Comparison of ENCODE assay signal across 14 mouse cellular contexts in the genomic region with DNA sequence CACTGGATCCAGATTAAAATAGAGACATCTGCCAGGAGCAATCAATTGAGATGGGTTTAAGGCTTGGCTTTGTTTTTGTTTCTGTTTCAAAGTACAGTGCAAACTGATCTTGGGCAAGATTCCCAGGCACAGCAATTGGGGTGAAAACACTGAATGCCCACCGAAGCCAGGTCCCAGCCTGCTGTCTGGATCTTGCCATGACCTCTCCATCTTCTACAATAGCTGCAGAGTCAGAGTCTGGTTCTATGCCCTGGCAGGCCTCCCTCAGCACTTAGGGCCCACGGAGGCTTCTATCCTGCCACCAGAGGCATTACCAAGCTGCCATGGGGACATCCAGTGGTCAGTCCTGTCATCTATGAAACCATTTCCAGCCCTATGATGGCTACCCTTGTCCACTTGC.
A peak's percentile ranks its signal among the peaks of the same experiment; 100 is the strongest.
DNase-seq lines count a peak whose midpoint lies in the region; ATAC-seq and TF ChIP-seq lines count a peak whose summit lies in the region.
"Had no signal": no experiment of that assay in that cellular context is flagged by ENCODE, and none has a peak within 500 bp of the region (broad histone marks: within the 10 kb centered on the region; RNA-seq: fewer than 3 reads in every experiment).

No protein-coding gene starts in this region.

- H3K4me1 ChIP-seq in forebrain, embryonic 11.5 days (replicated peaks; ENCODE audit: control insufficient read depth, insufficient read depth, low read length), result no peaks in the 10 kb centered on the region
- H3K4me1 ChIP-seq in forebrain, embryonic 12.5 days, result peaks cover 5% of the 10 kb centered on the region; the same call in 1 of the 2 replicates
- no peaks in the 10 kb centered on the region for H3K4me1 ChIP-seq in hindbrain, embryonic 16.5 days (ENCODE audit: control insufficient read depth, insufficient read depth, low read depth, low read length)
- H3K4me1 ChIP-seq in hindbrain, embryonic 12.5 days, result no peaks in the 10 kb centered on the region
- H3K4me1 ChIP-seq in liver, adult 2 months (ENCODE audit: control insufficient read depth, insufficient read depth, low read length), result no peaks in the 10 kb centered on the region
- no peaks in the 10 kb centered on the region for H3K4me1 ChIP-seq in liver, postnatal 0 days (ENCODE audit: insufficient read depth)

- no peaks in the 10 kb centered on the region for H3K79me2 ChIP-seq in liver, adult 2 months (ENCODE audit: control insufficient read depth, insufficient read depth, low read length)

- WGBS in forebrain, embryonic 11.5 days, result 76% methylated on average over 2 of the region's 2 CpGs
- 76% methylated on average over 2 of the region's 2 CpGs for WGBS in forebrain, embryonic 12.5 days
- WGBS in hindbrain, embryonic 16.5 days, result 27% methylated on average over 2 of the region's 2 CpGs
- 78% methylated on average over 2 of the region's 2 CpGs for WGBS in hindbrain, embryonic 12.5 days
- 49% methylated on average over 2 of the region's 2 CpGs for WGBS in liver, adult 2 months
- WGBS in liver, postnatal 0 days (ENCODE audit: insufficient replicate concordance), result 66% methylated on average over 2 of the region's 2 CpGs

- TF ChIP-seq POLR2A in liver, adult 2 months (IDR thresholded peaks at IDR 0.05; ENCODE audit: extremely low read depth, insufficient read depth, low read length), result no peak
- TF ChIP-seq POLR2A in brain, embryonic 14.5 days (IDR thresholded peaks at IDR 0.05; ENCODE audit: borderline replicate concordance, extremely low read depth, insufficient read depth, insufficient read length, poor library complexity, severe bottlenecking), result no peak

- no peak overlapping the region for H3K27ac ChIP-seq in forebrain, embryonic 11.5 days (ENCODE audit: low read depth, low read length)
- H3K27ac ChIP-seq in forebrain, embryonic 12.5 days, result no peak overlapping the region
- H3K27ac ChIP-seq in hindbrain, embryonic 16.5 days (ENCODE audit: low read depth, low read length), result no peak overlapping the region
- H3K27ac ChIP-seq in hindbrain, embryonic 12.5 days, result no peak overlapping the region
- no peak overlapping the region for H3K27ac ChIP-seq in liver, adult 2 months (replicated peaks; ENCODE audit: insufficient read depth, low read depth, low read length)
- H3K27ac ChIP-seq in liver, postnatal 0 days (ENCODE audit: low read depth), result no peak overlapping the region
- H3K27ac ChIP-seq: limb, embryonic 13.5 days had no signal

- H3K27me3 ChIP-seq in forebrain, embryonic 11.5 days (ENCODE audit: control insufficient read depth, insufficient read depth, low read length), result no peaks in the 10 kb centered on the region
- H3K27me3 ChIP-seq in forebrain, embryonic 12.5 days, result 0 out of 2 replicates have a peak, but pooled peaks cover 3% of the 10 kb centered on the region
- H3K27me3 ChIP-seq in hindbrain, embryonic 16.5 days (replicated peaks; ENCODE audit: control insufficient read depth, insufficient read depth, low read length), result no peaks in the 10 kb centered on the region
- H3K27me3 ChIP-seq in hindbrain, embryonic 12.5 days, result no peaks in the 10 kb centered on the region; the same call in 1 of the 2 replicates
- no peaks in the 10 kb centered on the region for H3K27me3 ChIP-seq in liver, adult 2 months (ENCODE audit: control insufficient read depth, insufficient read depth, low read length)
- H3K27me3 ChIP-seq in liver, postnatal 0 days (ENCODE audit: insufficient read depth, low read length), result no peaks in the 10 kb centered on the region

- H3K4me3 ChIP-seq in forebrain, embryonic 11.5 days (ENCODE audit: low read depth, low read length), result no peak overlapping the region
- no peak overlapping the region for H3K4me3 ChIP-seq in forebrain, embryonic 12.5 days (replicated peaks)
- H3K4me3 ChIP-seq in hindbrain, embryonic 16.5 days (ENCODE audit: low read length), result no peak overlapping the region
- H3K4me3 ChIP-seq in hindbrain, embryonic 12.5 days, result no peak overlapping the region
- H3K4me3 ChIP-seq in liver, adult 2 months (ENCODE audit: insufficient read depth, low read depth, low read length), result no peak overlapping the region
- no peak overlapping the region for H3K4me3 ChIP-seq in liver, postnatal 0 days (ENCODE audit: low read depth, low read length)
- H3K4me3 ChIP-seq: limb, embryonic 13.5 days had no signal

- peak; percentile 36 for DNase-seq in forebrain, embryonic 11.5 days (ENCODE audit: low spot score)
- peak; percentile 23 for DNase-seq in liver, adult 2 months (ENCODE audit: extremely low read depth, low read depth, low spot score)
- DNase-seq in liver, postnatal 0 days, result no peak
- DNase-seq in brain, embryonic 14.5 days (ENCODE audit: low read depth), result peak; percentile 62
- no peak for DNase-seq in urinary bladder, postnatal 36 days (ENCODE audit: low spot score in 2 of 2)
- DNase-seq: adrenal gland, adult 8-10 months; kidney, adult 8-10 months; lung, adult 18-20 months; thymus, adult 2 months had no signal

- H3K9ac ChIP-seq in forebrain, embryonic 11.5 days (ENCODE audit: low read length), result no peak overlapping the region
- H3K9ac ChIP-seq in forebrain, embryonic 12.5 days, result no peak overlapping the region
- H3K9ac ChIP-seq in hindbrain, embryonic 16.5 days (ENCODE audit: low read depth, low read length), result no peak overlapping the region
- H3K9ac ChIP-seq in hindbrain, embryonic 12.5 days, result no peak overlapping the region
- H3K9ac ChIP-seq in liver, adult 2 months (ENCODE audit: low read depth, low read length), result no peak overlapping the region
- no peak overlapping the region for H3K9ac ChIP-seq in liver, postnatal 0 days (replicated peaks)
- H3K9ac ChIP-seq: limb, embryonic 13.5 days had no signal

- no peaks in the 10 kb centered on the region for H3K36me3 ChIP-seq in forebrain, embryonic 11.5 days (ENCODE audit: control insufficient read depth, insufficient read depth, low read length)
- H3K36me3 ChIP-seq in forebrain, embryonic 12.5 days (replicated peaks), result no peaks in the 10 kb centered on the region
- no peaks in the 10 kb centered on the region for H3K36me3 ChIP-seq in hindbrain, embryonic 16.5 days (ENCODE audit: control insufficient read depth, insufficient read depth, low read length)
- H3K36me3 ChIP-seq in hindbrain, embryonic 12.5 days, result no peaks in the 10 kb centered on the region
- no peaks in the 10 kb centered on the region for H3K36me3 ChIP-seq in liver, adult 2 months (ENCODE audit: control insufficient read depth, insufficient read depth, low read length)
- H3K36me3 ChIP-seq in liver, postnatal 0 days (replicated peaks; ENCODE audit: insufficient read depth, low read length), result no peaks in the 10 kb centered on the region
- H3K36me3 ChIP-seq: limb, embryonic 13.5 days had no signal

- H3K4me2 ChIP-seq in forebrain, embryonic 11.5 days (ENCODE audit: low read depth, low read length, severe bottlenecking), result no peak overlapping the region
- no peak overlapping the region for H3K4me2 ChIP-seq in forebrain, embryonic 12.5 days
- H3K4me2 ChIP-seq in hindbrain, embryonic 16.5 days (ENCODE audit: low read length), result no peak overlapping the region
- H3K4me2 ChIP-seq in hindbrain, embryonic 12.5 days (replicated peaks), result no peak overlapping the region
- no peak overlapping the region for H3K4me2 ChIP-seq in liver, postnatal 0 days (ENCODE audit: low read depth, low read length)
- H3K4me2 ChIP-seq: heart, embryonic 11.5 days; limb, embryonic 13.5 days had no signal

- ATAC-seq in forebrain, embryonic 11.5 days (replicated peaks; ENCODE audit: low FRiP score), result no peak
- no peak for ATAC-seq in forebrain, embryonic 12.5 days (ENCODE audit: low FRiP score)
- peak; percentile 81 for ATAC-seq in hindbrain, embryonic 16.5 days
- no peak for ATAC-seq in hindbrain, embryonic 12.5 days (ENCODE audit: low FRiP score)
- ATAC-seq in liver, postnatal 0 days, result no peak

- no peak for TF ChIP-seq CTCF in liver, adult 2 months (IDR thresholded peaks at IDR 0.05; ENCODE audit: low read depth, low read length)
- TF ChIP-seq CTCF in liver, postnatal 0 days (IDR thresholded peaks at IDR 0.05; ENCODE audit: low read depth), result no peak
- TF ChIP-seq CTCF in brain, embryonic 14.5 days (IDR thresholded peaks at IDR 0.05; ENCODE audit: borderline replicate concordance, extremely low read depth, insufficient read depth, insufficient read length), result no peak

- TF ChIP-seq EP300 in liver, postnatal 0 days (IDR thresholded peaks at IDR 0.05; ENCODE audit: low read depth), result no peak

- H3K9me3 ChIP-seq in forebrain, embryonic 11.5 days (ENCODE audit: control insufficient read depth, low read length), result no peaks in the 10 kb centered on the region
- no peaks in the 10 kb centered on the region for H3K9me3 ChIP-seq in forebrain, embryonic 12.5 days
- H3K9me3 ChIP-seq in hindbrain, embryonic 16.5 days (ENCODE audit: control insufficient read depth, low read length), result no peaks in the 10 kb centered on the region
- H3K9me3 ChIP-seq in hindbrain, embryonic 12.5 days (replicated peaks), result no peaks in the 10 kb centered on the region
- H3K9me3 ChIP-seq in liver, postnatal 0 days (ENCODE audit: low read length), result no peaks in the 10 kb centered on the region
- H3K9me3 ChIP-seq: limb, embryonic 13.5 days had no signal

Comparison
In these comparisons a context has a peak if more than half of its experiments do, and no peak if none do; other contexts are left out.
1. DNase-seq: peak in forebrain, embryonic 11.5 days (single experiment), liver, adult 2 months (single experiment) and brain, embryonic 14.5 days (single experiment); none in liver, postnatal 0 days (single experiment) and urinary bladder, postnatal 36 days (0 of 2).